Mouse (Mus musculus) megakaryocyte, embryonic 14.5 days (primary cell): ENCODE data around the gene Scn2a.

Source experiments
- FLI1 ChIP-seq: IDR thresholded peaks from 2 replicates; pipeline ENCODE4 v1.6.1; 2012; ENCODE audit warnings: low read length, inconsistent platforms, mixed read lengths
- GATA1 ChIP-seq: IDR thresholded peaks from 3 replicates; pipeline ENCODE4 v1.6.1; 2012; ENCODE audit warnings: mixed read lengths, low read length, inconsistent platforms, borderline replicate concordance

- TF ChIP-seq GATA1 (no peak), FLI1 (no peak)
Measured at GRCm38 (mm10) chr2:65611887-65612286, 8.7 kb upstream of the Scn2a start.
